ENCODE assay signal across 19 mouse cellular contexts in genomic region chr19:46210951-46211350, GRCm38 (mm10).
"Had no signal": no experiment of that assay in that cellular context is flagged by ENCODE, and none has a peak within 500 bp of the region (broad histone marks: within the 10 kb centered on the region; RNA-seq: fewer than 3 reads in every experiment).

No protein-coding gene starts in this region.

- H3K4me3 ChIP-seq: midbrain, embryonic 10.5 days; midbrain, embryonic 12.5 days; myocyte; neural tube, embryonic 13.5 days; neural tube, embryonic 15.5 days; stomach, embryonic 15.5 days had no signal

- H3K27ac ChIP-seq: midbrain, embryonic 10.5 days; midbrain, embryonic 12.5 days; neural tube, embryonic 13.5 days; neural tube, embryonic 15.5 days; stomach, embryonic 15.5 days; stomach, postnatal 0 days had no signal

- DNase-seq: lung, adult 18-20 months; lung, embryonic 14.5 days; lung, postnatal 10 days; lung, postnatal 4 days; midbrain, embryonic 14.5 days; retina, postnatal 1 day; right cerebral cortex, adult 18-20 months; right cerebral cortex, postnatal 25 days; right cerebral cortex, postnatal 4 days; thymus, adult 2 months; thymus, postnatal 25 days; thymus, postnatal 4 days had no signal
